ENCODE assay signal across 1 mouse cellular context in the genomic region with DNA sequence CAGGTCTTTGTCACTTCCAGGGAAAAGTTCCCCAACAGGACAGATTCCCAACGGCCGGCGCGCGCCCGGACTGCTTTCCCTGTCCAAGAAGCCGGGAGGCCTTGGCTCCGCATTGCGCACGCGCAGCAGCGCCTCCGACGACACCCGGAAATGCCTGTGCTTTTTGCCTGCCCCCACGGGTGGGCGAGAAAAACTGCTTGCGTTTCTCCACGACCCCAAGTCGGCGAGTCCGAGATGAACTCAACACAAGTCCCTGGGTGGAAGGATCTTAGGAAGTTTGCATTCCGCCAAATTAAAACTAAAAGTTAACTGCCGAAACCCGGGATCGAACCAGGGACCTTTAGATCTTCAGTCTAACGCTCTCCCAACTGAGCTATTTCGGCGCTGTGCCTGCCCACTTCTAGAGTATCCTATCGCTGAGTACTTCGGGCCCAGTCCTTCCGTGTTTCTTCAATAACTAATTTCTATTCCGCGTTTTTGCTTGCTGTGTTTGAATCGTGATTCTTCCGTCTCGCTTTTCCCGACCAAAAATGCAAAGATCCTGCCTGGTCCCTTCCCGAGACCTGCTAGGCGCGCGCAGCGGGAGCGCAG.
TF ChIP-seq lines count a peak whose summit lies in the region.

No protein-coding gene starts in this region.

TF ChIP-seq in C2C12, 6 proteins besides CTCF, POLR2A, EP300 and RAD21 (continued from another document):
- TF ChIP-seq MYOD1 (IDR thresholded peaks at IDR 0.05; ENCODE audit: control insufficient read depth, insufficient read length, low read depth) (no peak), MAX (IDR thresholded peaks at IDR 0.05) (no peak), CEBPB (IDR thresholded peaks at IDR 0.05; ENCODE audit: low read depth) (no peak)
